Mouse (Mus musculus) MEL (cell line): ENCODE measurements around the gene Hes2. TPM values are rescaled to one million over a fixed set of nuclear protein-coding genes. Genes with fewer than 3 reads are reported as not detected.

Source experiments
- DNase-seq: peaks from one replicate; pipeline ENCODE4 v3.0.0; 2011; ENCODE audit warnings: low read depth, low spot score
- H3K27ac ChIP-seq: 2 replicates; pipeline ENCODE4 v1.5.1; 2012; ENCODE audit warnings: low read depth, mild to moderate bottlenecking, control low read depth, low read length, moderate library complexity; ENCODE audit not compliant: control insufficient read depth
- H3K27me3 ChIP-seq, 2 experiments: fragments of 150-350 bp in 1 of 2; sonication (generic) in 1 of 2; 2 replicates each; pipeline ENCODE4 v1.6.1; 2012; ENCODE audit warnings: low read length in 2 of 2, mild to moderate bottlenecking in 2 of 2, improper control_type of control experiment in 1 of 2, moderate library complexity in 1 of 2; ENCODE audit not compliant: insufficient read depth in 2 of 2, control insufficient read depth in 1 of 2
- H3K36me3 ChIP-seq, 2 experiments: 2 replicates each; pipeline ENCODE4 v1.6.1; 2012 to 2014; ENCODE audit warnings: low read length in 2 of 2, improper control_type of control experiment in 1 of 2, inconsistent platforms in 1 of 2, mild to moderate bottlenecking in 1 of 2; ENCODE audit not compliant: insufficient read depth in 2 of 2, control insufficient read depth in 1 of 2
- H3K4me1 ChIP-seq, 2 experiments: fragments of 150-350 bp in 1 of 2; sonication (generic) in 1 of 2; 2 replicates each; pipeline ENCODE4 v1.6.1; 2012; ENCODE audit warnings: low read length in 2 of 2, improper control_type of control experiment in 1 of 2, mild to moderate bottlenecking in 1 of 2; ENCODE audit not compliant: insufficient read depth in 2 of 2, control insufficient read depth in 1 of 2
- H3K4me3 ChIP-seq, 2 experiments: fragments of 150-350 bp in 1 of 2; sonication (generic) in 1 of 2; 2 replicates each; pipeline ENCODE4 v1.5.1; 2012; ENCODE audit warnings: low read depth in 2 of 2, low read length in 2 of 2, mild to moderate bottlenecking in 2 of 2, moderate library complexity in 2 of 2, control low read depth in 1 of 2, improper control_type of control experiment in 1 of 2; ENCODE audit not compliant: control insufficient read depth in 1 of 2, insufficient read depth in 1 of 2
- H3K79me2 ChIP-seq: 2 replicates; pipeline ENCODE4 v1.6.1; 2012; ENCODE audit warnings: mild to moderate bottlenecking, low read length, moderate library complexity; ENCODE audit not compliant: control insufficient read depth, poor library complexity, insufficient read depth
- H3K9ac ChIP-seq: 2 replicates; pipeline ENCODE4 v1.6.1; 2012; ENCODE audit warnings: low read depth, mild to moderate bottlenecking, control low read depth, low read length, moderate library complexity; ENCODE audit not compliant: control insufficient read depth, poor library complexity, severe bottlenecking
- H3K9me3 ChIP-seq: fragments of 150-350 bp; sonication (generic); replicated peaks from 2 replicates; pipeline ENCODE4 v1.6.1; 2012; ENCODE audit warnings: mild to moderate bottlenecking, low read length, improper control_type of control experiment, moderate library complexity; ENCODE audit not compliant: insufficient read depth
- EP300 ChIP-seq, 2 experiments: IDR thresholded peaks; 2 replicates each; pipeline ENCODE4 v1.6.1; 2011; ENCODE audit warnings: improper control_type of control experiment in 2 of 2, low read length in 2 of 2, low read depth in 1 of 2, mild to moderate bottlenecking in 1 of 2
- ETS1 ChIP-seq: IDR thresholded peaks from 2 replicates; pipeline ENCODE4 v1.6.1; 2012; ENCODE audit warnings: low read depth, mild to moderate bottlenecking, inconsistent platforms, low read length, improper control_type of control experiment, moderate library complexity
- GABPA ChIP-seq: IDR thresholded peaks from 2 replicates; pipeline ENCODE4 v1.6.1; 2012; ENCODE audit warnings: low read depth, mild to moderate bottlenecking, inconsistent platforms, low read length, improper control_type of control experiment, moderate library complexity
- KAT2A ChIP-seq: conservative IDR thresholded peaks from 2 replicates; pipeline ENCODE4 v1.6.1; 2012; ENCODE audit warnings: low read depth, low read length, improper control_type of control experiment, inconsistent platforms
- MAFK ChIP-seq: IDR thresholded peaks from 2 replicates; pipeline ENCODE4 v1.6.1; 2011; ENCODE audit warnings: low read depth, mild to moderate bottlenecking, low read length, improper control_type of control experiment, borderline replicate concordance
- MAX ChIP-seq: IDR thresholded peaks from 2 replicates; pipeline ENCODE4 v1.6.1; 2011; ENCODE audit warnings: low read length, improper control_type of control experiment
- MAZ ChIP-seq: IDR thresholded peaks from 2 replicates; pipeline ENCODE4 v1.6.1; 2012; ENCODE audit warnings: low read depth, mild to moderate bottlenecking, inconsistent platforms, low read length, improper control_type of control experiment
- MEF2A ChIP-seq: IDR thresholded peaks from 2 replicates; pipeline ENCODE4 v1.6.1; 2014; ENCODE audit warnings: low read depth, mild to moderate bottlenecking, inconsistent platforms, low read length, improper control_type of control experiment; ENCODE audit not compliant: poor library complexity, insufficient replicate concordance, severe bottlenecking; ENCODE audit errors: extremely low read depth
- MXI1 ChIP-seq: IDR thresholded peaks from 2 replicates; pipeline ENCODE4 v1.6.1; 2011; ENCODE audit warnings: mild to moderate bottlenecking, low read depth, low read length, improper control_type of control experiment
- MYB ChIP-seq: IDR thresholded peaks from 2 replicates; pipeline ENCODE4 v1.6.1; 2011; ENCODE audit warnings: mild to moderate bottlenecking, low read depth, low read length, improper control_type of control experiment
- MYC ChIP-seq: IDR thresholded peaks from 2 replicates; pipeline ENCODE4 v1.6.1; 2011; ENCODE audit warnings: low read depth, mild to moderate bottlenecking, low read length, improper control_type of control experiment, moderate library complexity
- POLR2AphosphoS5 ChIP-seq: IDR thresholded peaks from 2 replicates; pipeline ENCODE4 v1.6.1; 2012; ENCODE audit warnings: low read depth, borderline replicate concordance, mild to moderate bottlenecking, inconsistent platforms, low read length, moderate library complexity, mixed read lengths
- RAD21 ChIP-seq: IDR thresholded peaks from 2 replicates; pipeline ENCODE4 v1.6.1; 2011; ENCODE audit warnings: mild to moderate bottlenecking, low read depth, low read length, improper control_type of control experiment
- SIN3A ChIP-seq: IDR thresholded peaks from 2 replicates; pipeline ENCODE4 v1.6.1; 2012; ENCODE audit warnings: low read length, improper control_type of control experiment, inconsistent platforms
- SMC3 ChIP-seq: IDR thresholded peaks from 2 replicates; pipeline ENCODE4 v1.6.1; 2011; ENCODE audit warnings: low read depth, low read length, improper control_type of control experiment
- TAL1 ChIP-seq: IDR thresholded peaks from 2 replicates; pipeline ENCODE4 v1.6.1; 2012; ENCODE audit warnings: mild to moderate bottlenecking, inconsistent platforms, low read length, moderate library complexity, mixed read lengths
- TBP ChIP-seq: IDR thresholded peaks from 2 replicates; pipeline ENCODE4 v1.8.0; 2011; ENCODE audit warnings: low read depth, low read length, improper control_type of control experiment
- UBTF ChIP-seq: IDR thresholded peaks from 2 replicates; pipeline ENCODE4 v1.6.1; 2012; ENCODE audit warnings: low read depth, mild to moderate bottlenecking, inconsistent platforms, low read length, improper control_type of control experiment, moderate library complexity, borderline replicate concordance; ENCODE audit not compliant: insufficient read depth
- USF1 ChIP-seq: IDR thresholded peaks from 2 replicates; pipeline ENCODE4 v1.6.1; 2014; ENCODE audit warnings: low read depth, mild to moderate bottlenecking, inconsistent platforms, low read length, improper control_type of control experiment, moderate library complexity
- USF2 ChIP-seq, 2 experiments: IDR thresholded peaks; 2 replicates each; pipeline ENCODE4 v1.6.1; 2011 to 2012; ENCODE audit warnings: improper control_type of control experiment in 2 of 2, low read length in 2 of 2, borderline replicate concordance in 1 of 2, inconsistent platforms in 1 of 2, low read depth in 1 of 2, mild to moderate bottlenecking in 1 of 2; ENCODE audit not compliant: insufficient read depth in 1 of 2
- ZKSCAN1 ChIP-seq: IDR thresholded peaks from 2 replicates; pipeline ENCODE4 v1.6.1; 2012; ENCODE audit warnings: low read depth, mild to moderate bottlenecking, inconsistent platforms, low read length, improper control_type of control experiment, moderate library complexity
- polyA plus RNA-seq, 2 experiments: library from polyadenylated mRNA; stranded (reverse) in 1 of 2; unstranded in 1 of 2; fragments of >175 nt in 1 of 2; fragments of >200 nt in 1 of 2; gene quantifications; 2 replicates each; pipeline versions ENCODE4 v1.2.1 to v1.2.4; 2012; ENCODE audit warnings: low replicate concordance in 2 of 2, low read depth in 1 of 2; ENCODE audit not compliant: insufficient read length in 2 of 2, insufficient read depth in 1 of 2, missing spikeins in 1 of 2
- total RNA-seq: library from RNA; depleted of rRNA; stranded (reverse); fragments of 300-350 nt; gene quantifications from 2 replicates; pipeline ENCODE4 v1.2.3, GENCODE M21; 2012

Gene Hes2
- total and polyA plus RNA-seq, 3 experiments = 0.28 TPM; not detected in 2

DNA sequence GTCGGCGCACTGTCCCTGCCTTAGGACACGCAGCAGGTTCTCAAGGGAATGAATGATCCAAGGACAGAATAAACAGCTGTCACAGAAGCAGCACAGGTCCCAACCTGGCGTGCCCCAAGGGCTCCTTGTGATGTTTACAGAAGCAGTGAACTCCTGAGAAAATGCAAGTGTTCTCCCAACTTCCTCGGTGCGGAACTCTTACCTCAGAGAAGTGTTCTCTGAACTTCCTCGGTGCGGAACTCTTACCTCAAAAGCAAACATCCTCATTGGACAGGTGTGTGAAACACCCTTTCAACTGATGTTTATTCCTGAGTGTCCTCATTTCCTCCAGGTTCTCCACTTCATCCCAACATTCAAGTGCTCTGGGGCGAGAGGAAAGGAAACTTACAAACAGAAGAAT is 15.3 kb downstream of the Hes2 start:
- no peak overlapping the region for H3K27ac ChIP-seq
- no peak overlapping the region for H3K4me3 ChIP-seq
- no peaks in the 10 kb centered on the region for H3K9me3 ChIP-seq
- DNase-seq = no peak
- peaks cover 14% of the 10 kb centered on the region for H3K79me2 ChIP-seq
- H3K4me1 ChIP-seq = peaks cover 3 to 12% of the 10 kb centered on the region in 2 experiments
- TF ChIP-seq TAL1 (no peak), MAX (no peak), USF1 (no peak), KAT2A (no peak), USF2 (IDR thresholded peaks at IDR 0.05; ENCODE audit: borderline replicate concordance in 1 of 2, insufficient read depth in 1 of 2, low read depth in 1 of 2, low read length in 2 of 2) (no peak), ZKSCAN1 (no peak), SIN3A (no peak), MAZ (no peak), MYC (no peak), SMC3 (no peak), MXI1 (no peak)
- H3K27me3 ChIP-seq = no peaks in the 10 kb centered on the region
- H3K9ac ChIP-seq = no peak overlapping the region
- H3K36me3 ChIP-seq = peaks cover 0 to 7% of the 10 kb centered on the region in 2 experiments; a peak in 2 of 4 replicates

GRCm38 (mm10) chr4:152176638-152177037 is 18.0 kb downstream of the Hes2 start:
- peaks cover 1 to 22% of the 10 kb centered on the region in 2 experiments; a peak in 2 of 4 replicates for H3K36me3 ChIP-seq
- peak overlapping the region; percentile 78 for H3K27ac ChIP-seq
- peaks cover 40% of the 10 kb centered on the region for H3K79me2 ChIP-seq
- peak; percentile 84 for DNase-seq
- peak overlapping the region; percentile 93 for H3K9ac ChIP-seq
- H3K27me3 ChIP-seq = no peaks in the 10 kb centered on the region
- TF ChIP-seq RAD21 (no peak), MEF2A (no peak), ETS1 (peak; percentile 29; the same call in 1 of the 2 replicates), MAX (no peak), EP300 (IDR thresholded peaks at IDR 0.05; ENCODE audit: low read depth in 1 of 2, low read length in 2 of 2) (peak; percentile 24 to 81; a peak in 3 of 4 replicates), MXI1 (no peak; the same call in 1 of the 2 replicates), KAT2A (no peak), MYB (peak; percentile 93), UBTF (no peak), POLR2AphosphoS5 (no peak), TBP (peak; percentile 67), MAFK (no peak), GABPA (no peak)
- TF ChIP-seq, all 39 proteins: peak for 4
- Histone ChIP-seq H3K4me1 (peaks cover 6 to 31% of the 10 kb centered on the region in 2 experiments), H3K9me3 (no peaks in the 10 kb centered on the region), H3K4me3 (peak overlapping the region; percentile 69 to 72)
